Mouse (Mus musculus): ENCODE measurements around the gene Me1.

Gene Me1

DNA sequence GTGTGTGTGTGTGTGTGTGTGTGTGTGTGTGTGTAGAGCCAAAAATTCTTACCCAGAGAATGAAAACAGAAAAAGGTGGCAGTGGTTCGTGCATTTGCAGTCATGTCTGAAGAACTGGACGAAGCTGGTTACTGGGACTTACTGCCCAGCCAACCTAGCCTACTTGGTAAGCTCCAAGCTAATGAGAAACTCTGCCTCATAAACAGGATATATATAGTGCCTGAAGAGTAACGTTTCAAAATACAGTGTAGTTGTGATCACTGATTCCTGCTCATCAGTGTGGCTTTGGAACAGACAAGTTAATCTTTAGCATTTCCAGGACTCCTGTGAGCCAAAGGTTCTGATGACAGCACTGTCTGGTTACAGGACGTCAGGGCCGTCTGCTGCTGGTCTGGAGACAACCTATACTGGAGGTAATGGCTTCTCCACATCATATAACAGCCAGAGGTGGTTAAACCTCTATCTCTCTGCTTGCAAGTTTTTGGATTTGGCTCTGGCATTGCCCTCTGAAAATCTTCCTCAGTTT lies 146.1 kb downstream of the Me1 start:
- no peak for DNase-seq (ENCODE audit: low read depth, low spot score)

DNA sequence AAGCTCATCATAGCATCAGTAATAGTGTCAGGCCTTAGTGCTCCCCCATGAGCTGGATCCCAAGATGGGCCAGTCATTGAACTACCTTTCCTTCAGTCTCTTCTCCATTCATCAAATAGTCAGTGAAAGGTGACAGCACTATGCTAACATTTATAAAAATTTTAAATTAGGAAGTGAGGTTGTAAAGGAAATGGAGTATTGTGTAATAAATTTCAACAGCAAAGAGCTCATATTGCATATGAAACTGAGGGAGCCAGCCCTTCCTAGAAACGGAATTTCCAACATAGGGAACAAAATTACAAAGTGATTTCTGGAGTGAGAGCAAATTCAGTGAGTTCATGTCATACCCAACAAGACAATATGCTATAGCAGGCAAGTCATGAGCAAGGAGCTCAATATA lies 151.2 kb downstream of the Me1 start:
- no peak for DNase-seq (ENCODE audit: low read depth, low spot score)

DNA sequence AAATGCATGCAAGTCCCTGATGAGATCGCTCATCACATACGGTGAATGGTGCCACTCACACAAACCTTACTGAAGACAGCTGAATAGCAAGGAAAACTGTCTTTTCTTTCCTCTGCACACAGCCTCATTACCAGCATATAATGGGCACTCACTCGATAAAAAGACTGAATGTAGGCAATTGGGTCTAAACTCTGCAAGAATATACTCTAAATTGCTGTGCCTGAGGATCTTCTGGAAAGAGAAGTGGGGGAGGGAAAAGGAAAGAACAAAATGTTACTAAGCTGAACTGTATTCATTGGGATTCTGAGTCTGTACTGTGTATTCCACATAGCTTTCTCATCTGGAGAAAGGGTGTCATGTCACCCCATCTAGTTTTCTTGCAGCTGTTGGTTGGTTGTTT lies 152.3 kb downstream of the Me1 start:
- DNase-seq (ENCODE audit: low read depth, low spot score), result no peak

DNA sequence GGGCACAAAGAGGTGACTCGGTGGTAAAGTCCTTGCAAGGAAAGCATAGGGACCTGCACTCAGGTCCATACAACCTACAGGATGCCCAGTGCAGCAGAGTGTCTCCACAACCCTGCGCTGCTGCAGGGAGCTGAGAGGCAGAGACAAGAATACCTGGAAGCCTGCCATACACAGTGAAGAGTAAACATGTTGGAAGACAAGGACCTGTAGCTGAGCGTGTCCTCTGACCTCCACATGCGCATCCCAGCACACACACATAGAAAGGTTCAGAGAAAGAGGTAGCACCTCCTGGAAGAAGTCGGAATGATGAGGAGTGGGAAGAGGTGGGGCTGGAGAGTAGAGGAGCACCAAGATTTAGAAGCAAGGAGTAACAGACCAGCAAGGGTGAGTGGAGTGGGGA lies 161.7 kb downstream of the Me1 start:
- no peak for DNase-seq (ENCODE audit: low read depth, low spot score)
